Mouse (Mus musculus) small intestine, adult 2 months (tissue): ENCODE measurements around the gene Pitpnm1.

Source experiments
- CTCF ChIP-seq: fragments of 200-500 bp; IDR thresholded peaks from 2 replicates; pipeline ENCODE4 v1.5.1; 2012; ENCODE audit warnings: low read depth, mild to moderate bottlenecking, control low read depth, inconsistent platforms, low read length, moderate library complexity, mixed read lengths; ENCODE audit not compliant: insufficient replicate concordance, insufficient read length; ENCODE audit errors: extremely low read depth
- POLR2A ChIP-seq: fragments of 200-500 bp; IDR thresholded peaks from 2 replicates; pipeline ENCODE4 v1.6.1; 2012; ENCODE audit warnings: low read depth, mild to moderate bottlenecking, control low read depth, inconsistent platforms, low read length, moderate library complexity

- TF ChIP-seq CTCF (no peak), POLR2A (no peak)
Measured at GRCm38 (mm10) chr19:4092750-4093149, 7.0 kb upstream of the Pitpnm1 start.
